Mouse (Mus musculus): ENCODE measurements at regions not wholly inside any gene's neighbourhood (a gene's known extent, or its start where the extent isn't known, plus 50 kb on each side); places are given as distances from the start of the nearest gene placed in this dataset.

- 83% methylated on average over 7 of the region's 7 CpGs for WGBS
- H3K9me3 ChIP-seq (replicated peaks), result no peaks in the 10 kb centered on the region
- H3K4me2 ChIP-seq (replicated peaks), result no peak overlapping the region
- H3K36me3 ChIP-seq, result no peaks in the 10 kb centered on the region
- no peak overlapping the region for H3K9ac ChIP-seq
- no peaks in the 10 kb centered on the region for H3K27me3 ChIP-seq
- no peak overlapping the region for H3K27ac ChIP-seq
- H3K4me1 ChIP-seq, result no peaks in the 10 kb centered on the region
- no peak overlapping the region for H3K4me3 ChIP-seq
- no peak for ATAC-seq (ENCODE audit: low FRiP score)
Observed at GRCm38 (mm10) chr3:41368351-41369101, 187.0 kb upstream of the Jade1 start.

GRCm38 (mm10) chr3:41366764-41367163 lies 188.8 kb upstream of the Jade1 start:
- Histone ChIP-seq H3K9me3 (replicated peaks) (no peaks in the 10 kb centered on the region), H3K9ac (no peak overlapping the region), H3K4me3 (no peak overlapping the region), H3K4me1 (no peaks in the 10 kb centered on the region), H3K4me2 (replicated peaks) (no peak overlapping the region), H3K27ac (no peak overlapping the region), H3K36me3 (no peaks in the 10 kb centered on the region), H3K27me3 (no peaks in the 10 kb centered on the region)
- 76% methylated on average over 4 of the region's 4 CpGs for WGBS
- no peak for ATAC-seq (ENCODE audit: low FRiP score)

GRCm38 (mm10) chr3:41366264-41366663 lies 189.3 kb upstream of the Jade1 start:
- no peak overlapping the region for H3K9ac ChIP-seq
- WGBS, result 52% methylated on average over 9 of the region's 9 CpGs
- no peaks in the 10 kb centered on the region for H3K4me1 ChIP-seq
- H3K36me3 ChIP-seq, result no peaks in the 10 kb centered on the region
- ATAC-seq (ENCODE audit: low FRiP score), result no peak
- H3K27me3 ChIP-seq, result no peaks in the 10 kb centered on the region
- no peaks in the 10 kb centered on the region for H3K9me3 ChIP-seq (replicated peaks)
- H3K27ac ChIP-seq, result no peak overlapping the region
- H3K4me2 ChIP-seq (replicated peaks), result no peak overlapping the region
- H3K4me3 ChIP-seq, result no peak overlapping the region

- ATAC-seq (ENCODE audit: low FRiP score), result no peak
- H3K4me2 ChIP-seq (replicated peaks), result no peak overlapping the region
- H3K4me1 ChIP-seq, result peaks cover 3% of the 10 kb centered on the region; the same call in 1 of the 2 replicates
- no peak overlapping the region for H3K9ac ChIP-seq
- no peaks in the 10 kb centered on the region for H3K9me3 ChIP-seq (replicated peaks)
- no peak overlapping the region for H3K27ac ChIP-seq
- H3K36me3 ChIP-seq, result no peaks in the 10 kb centered on the region
- 84% methylated on average over 8 of the region's 8 CpGs for WGBS
- H3K27me3 ChIP-seq, result no peaks in the 10 kb centered on the region
- no peak overlapping the region for H3K4me3 ChIP-seq
Observed at GRCm38 (mm10) chr3:41365145-41365830, 190.2 kb upstream of the Jade1 start.

- H3K4me2 ChIP-seq (replicated peaks), result no peak overlapping the region
- no peak overlapping the region for H3K9ac ChIP-seq
- H3K27me3 ChIP-seq, result no peaks in the 10 kb centered on the region
- H3K36me3 ChIP-seq, result no peaks in the 10 kb centered on the region
- H3K4me3 ChIP-seq, result no peak overlapping the region
- H3K27ac ChIP-seq, result no peak overlapping the region
- peaks cover 4% of the 10 kb centered on the region; the same call in 1 of the 2 replicates for H3K4me1 ChIP-seq
- no peaks in the 10 kb centered on the region for H3K9me3 ChIP-seq (replicated peaks)
- no peak for ATAC-seq (ENCODE audit: low FRiP score)
- 77% methylated on average over 3 of the region's 3 CpGs for WGBS
Observed at GRCm38 (mm10) chr3:41363947-41364346, 191.6 kb upstream of the Jade1 start.

- H3K27ac ChIP-seq, result no peak overlapping the region
- no peaks in the 10 kb centered on the region for H3K36me3 ChIP-seq
- no peak for ATAC-seq (ENCODE audit: low FRiP score)
- H3K9me3 ChIP-seq (replicated peaks), result no peaks in the 10 kb centered on the region
- WGBS, result 60% methylated on average over 5 of the region's 5 CpGs
- H3K4me1 ChIP-seq, result peaks cover 4% of the 10 kb centered on the region; the same call in 1 of the 2 replicates
- no peak overlapping the region for H3K9ac ChIP-seq
- no peak overlapping the region for H3K4me3 ChIP-seq
- no peak overlapping the region for H3K4me2 ChIP-seq (replicated peaks)
- no peaks in the 10 kb centered on the region for H3K27me3 ChIP-seq
Observed at GRCm38 (mm10) chr3:41360231-41360630, 195.3 kb upstream of the Jade1 start.

GRCm38 (mm10) chr3:41359458-41359857 lies 196.1 kb upstream of the Jade1 start:
- no peak overlapping the region for H3K4me3 ChIP-seq
- peaks cover 4% of the 10 kb centered on the region; the same call in 1 of the 2 replicates for H3K4me1 ChIP-seq
- WGBS, result 66% methylated on average over 4 of the region's 4 CpGs
- no peak overlapping the region for H3K4me2 ChIP-seq (replicated peaks)
- no peaks in the 10 kb centered on the region for H3K9me3 ChIP-seq (replicated peaks)
- no peak overlapping the region for H3K27ac ChIP-seq
- no peak overlapping the region for H3K9ac ChIP-seq
- no peaks in the 10 kb centered on the region for H3K36me3 ChIP-seq
- H3K27me3 ChIP-seq, result no peaks in the 10 kb centered on the region
- ATAC-seq (ENCODE audit: low FRiP score), result no peak

GRCm38 (mm10) chr3:41353021-41353420 lies 202.5 kb upstream of the Jade1 start:
- Histone ChIP-seq H3K4me3 (no peak overlapping the region), H3K4me1 (no peaks in the 10 kb centered on the region), H3K27ac (no peak overlapping the region), H3K4me2 (replicated peaks) (no peak overlapping the region), H3K36me3 (no peaks in the 10 kb centered on the region), H3K27me3 (no peaks in the 10 kb centered on the region), H3K9ac (no peak overlapping the region), H3K9me3 (replicated peaks) (no peaks in the 10 kb centered on the region)
- ATAC-seq (ENCODE audit: low FRiP score), result no peak
- WGBS, result 13% methylated on average over 2 of the region's 2 CpGs

- Histone ChIP-seq H3K9ac (no peak overlapping the region), H3K36me3 (no peaks in the 10 kb centered on the region), H3K4me3 (no peak overlapping the region), H3K4me1 (no peaks in the 10 kb centered on the region), H3K27ac (no peak overlapping the region), H3K4me2 (replicated peaks) (no peak overlapping the region), H3K9me3 (replicated peaks) (no peaks in the 10 kb centered on the region), H3K27me3 (no peaks in the 10 kb centered on the region)
- 87% methylated on average over 4 of the region's 4 CpGs for WGBS
- no peak for ATAC-seq (ENCODE audit: low FRiP score)
Observed at GRCm38 (mm10) chr3:41351786-41352185, 203.7 kb upstream of the Jade1 start.

GRCm38 (mm10) chr3:41351091-41351685 lies 204.3 kb upstream of the Jade1 start:
- Histone ChIP-seq H3K27ac (no peak overlapping the region), H3K36me3 (no peaks in the 10 kb centered on the region), H3K4me1 (no peaks in the 10 kb centered on the region), H3K9ac (no peak overlapping the region), H3K4me3 (no peak overlapping the region), H3K27me3 (no peaks in the 10 kb centered on the region), H3K4me2 (replicated peaks) (no peak overlapping the region), H3K9me3 (replicated peaks) (no peaks in the 10 kb centered on the region)
- ATAC-seq (ENCODE audit: low FRiP score), result no peak
- WGBS, result 93% methylated on average over 8 of the region's 8 CpGs

GRCm38 (mm10) chr3:41350331-41350730 lies 205.2 kb upstream of the Jade1 start:
- H3K4me1 ChIP-seq, result no peaks in the 10 kb centered on the region
- no peak overlapping the region for H3K4me2 ChIP-seq (replicated peaks)
- no peak for ATAC-seq (ENCODE audit: low FRiP score)
- no peak overlapping the region for H3K27ac ChIP-seq
- no peaks in the 10 kb centered on the region for H3K9me3 ChIP-seq (replicated peaks)
- no peak overlapping the region for H3K9ac ChIP-seq
- WGBS, result 86% methylated on average over 3 of the region's 3 CpGs
- no peaks in the 10 kb centered on the region for H3K27me3 ChIP-seq
- no peaks in the 10 kb centered on the region for H3K36me3 ChIP-seq
- no peak overlapping the region for H3K4me3 ChIP-seq

- no peak for ATAC-seq (ENCODE audit: low FRiP score)
- Histone ChIP-seq H3K4me1 (no peaks in the 10 kb centered on the region), H3K27ac (no peak overlapping the region), H3K4me2 (replicated peaks) (no peak overlapping the region), H3K27me3 (no peaks in the 10 kb centered on the region), H3K4me3 (no peak overlapping the region), H3K9me3 (replicated peaks) (no peaks in the 10 kb centered on the region), H3K36me3 (no peaks in the 10 kb centered on the region), H3K9ac (no peak overlapping the region)
- 74% methylated on average over 1 of the region's 1 CpGs for WGBS
Observed at GRCm38 (mm10) chr3:41348795-41349194, 206.7 kb upstream of the Jade1 start.

Measured in hindbrain, embryonic 12.5 days (tissue).